Mouse (Mus musculus): ENCODE data around the gene Adam15.
A peak's percentile ranks its signal among the peaks of the same experiment; 100 is the strongest.

GRCm38 (mm10) chr3:89393605-89394004, 43.8 kb upstream of the Adam15 start:
- TF ChIP-seq POLR2A (IDR thresholded peaks at IDR 0.05; ENCODE audit: borderline replicate concordance, control insufficient read depth, low read depth, low read length), result peak; percentile 67
- no peak for TF ChIP-seq CTCF (IDR thresholded peaks at IDR 0.05; ENCODE audit: control insufficient read depth, insufficient read depth, low read length)

Data from bone marrow, adult 2 months (tissue).